Mouse (Mus musculus): ENCODE data around the gene Gm13278.
"Not testable (repeated sequence)": the region's sequence is repeated elsewhere in the genome, so short reads cannot be mapped to it uniquely, and the experiment has no call there.

DNA sequence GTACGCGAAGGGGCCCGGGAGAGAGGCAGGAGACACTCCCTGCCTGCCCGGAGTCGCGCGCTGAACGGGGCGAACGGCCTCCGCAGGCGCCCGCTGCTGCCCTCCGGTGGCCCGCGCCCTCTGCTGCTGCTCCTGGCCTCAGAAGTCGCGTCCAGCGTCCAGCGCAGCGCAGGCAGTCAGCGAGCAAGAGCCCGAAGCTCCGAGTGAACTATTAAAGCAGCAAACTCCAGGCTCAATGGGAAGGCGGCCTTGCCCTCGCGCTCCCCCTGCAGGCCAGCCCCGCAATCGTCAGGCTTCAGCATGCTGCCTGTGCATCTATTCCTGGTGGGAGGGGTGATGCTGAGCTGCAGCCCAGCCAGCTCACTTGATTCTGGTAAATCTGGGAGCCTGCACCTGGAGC is 11.6 kb downstream of the Gm13278 start, which contains the start of gene Gm13287:
- TF ChIP-seq CEBPB (IDR thresholded peaks at IDR 0.05; ENCODE audit: low read depth); MAX (IDR thresholded peaks at IDR 0.05); CTCF (IDR thresholded peaks at IDR 0.05; ENCODE audit: control insufficient read depth, insufficient read depth, insufficient read length); USF1 (IDR thresholded peaks at IDR 0.05; ENCODE audit: low read depth); MYOG (IDR thresholded peaks at IDR 0.05; ENCODE audit: control insufficient read depth, extremely low read depth, insufficient read length): not testable (repeated sequence)

Data from C2C12 (cell line).